Mouse (Mus musculus): Measurements from ENCODE around the gene March2. TPM values are rescaled to one million over a fixed set of nuclear protein-coding genes. Genes with fewer than 3 reads are reported as not detected.
"Not testable (repeated sequence)": the region's sequence is repeated elsewhere in the genome, so short reads cannot be mapped to it uniquely, and the experiment has no call there.

Gene March2
- 100 to 1,000 TPM; 143 to 160 TPM for total RNA-seq (2021)

DNA sequence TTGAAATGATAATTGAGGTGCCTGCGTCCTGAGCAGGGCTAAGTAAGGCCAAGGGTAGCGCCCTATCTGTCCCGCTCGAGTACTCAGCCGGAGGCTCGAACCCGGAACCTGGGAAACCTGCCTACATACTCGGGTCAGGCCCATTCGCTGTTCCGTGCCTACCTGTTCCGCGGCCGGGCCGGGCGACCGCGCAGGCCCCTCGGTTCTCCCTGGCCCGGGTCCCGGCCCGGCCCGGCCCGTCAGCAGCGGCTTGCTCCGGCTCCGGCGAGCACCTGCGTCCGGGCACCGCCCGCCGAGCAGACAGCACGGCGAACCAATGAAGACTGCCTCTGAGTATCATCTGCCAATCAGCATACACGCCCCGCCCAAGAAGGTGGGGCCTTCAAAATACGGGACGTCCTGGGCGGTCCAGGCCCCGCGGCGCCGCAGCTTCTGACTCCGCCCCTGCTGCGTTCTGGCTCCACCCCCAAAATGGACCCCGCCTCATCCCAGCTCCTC, at the start of gene March2:
Gene March2 (minus strand): TSS at position 287 of the 498 bp plus-strand sequence.
- DNase-seq (ENCODE audit: low spot score), result peak; percentile 96
- intact Hi-C loops (cut with DNase I), result loop anchor here (2.0 kb wide), 1 partner anchor 34 kb away; no protein-coding TSS in a partner anchor

DNA sequence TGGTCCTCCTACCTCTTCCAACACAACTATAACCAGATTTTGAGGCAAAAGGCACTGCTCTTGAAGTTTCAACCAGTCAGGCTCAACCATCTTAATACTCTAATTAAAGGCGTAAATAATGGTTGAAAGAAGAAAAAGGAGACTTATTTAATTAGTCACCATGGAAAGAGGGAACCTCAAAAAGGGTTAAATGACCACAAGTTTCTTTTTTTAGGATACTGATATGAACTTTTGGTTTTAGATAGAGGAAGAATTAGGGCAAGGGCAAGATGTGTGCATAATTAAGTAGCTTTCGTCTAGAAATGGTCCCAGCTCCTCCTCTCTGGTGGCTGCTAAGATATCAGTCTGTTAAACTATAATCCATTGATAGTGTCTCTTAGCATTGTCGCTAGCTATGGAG, 47.9 kb upstream of the March2 start:
- no peak for DNase-seq (ENCODE audit: low spot score)
- intact Hi-C loops (cut with DNase I), result no loop called here

DNA sequence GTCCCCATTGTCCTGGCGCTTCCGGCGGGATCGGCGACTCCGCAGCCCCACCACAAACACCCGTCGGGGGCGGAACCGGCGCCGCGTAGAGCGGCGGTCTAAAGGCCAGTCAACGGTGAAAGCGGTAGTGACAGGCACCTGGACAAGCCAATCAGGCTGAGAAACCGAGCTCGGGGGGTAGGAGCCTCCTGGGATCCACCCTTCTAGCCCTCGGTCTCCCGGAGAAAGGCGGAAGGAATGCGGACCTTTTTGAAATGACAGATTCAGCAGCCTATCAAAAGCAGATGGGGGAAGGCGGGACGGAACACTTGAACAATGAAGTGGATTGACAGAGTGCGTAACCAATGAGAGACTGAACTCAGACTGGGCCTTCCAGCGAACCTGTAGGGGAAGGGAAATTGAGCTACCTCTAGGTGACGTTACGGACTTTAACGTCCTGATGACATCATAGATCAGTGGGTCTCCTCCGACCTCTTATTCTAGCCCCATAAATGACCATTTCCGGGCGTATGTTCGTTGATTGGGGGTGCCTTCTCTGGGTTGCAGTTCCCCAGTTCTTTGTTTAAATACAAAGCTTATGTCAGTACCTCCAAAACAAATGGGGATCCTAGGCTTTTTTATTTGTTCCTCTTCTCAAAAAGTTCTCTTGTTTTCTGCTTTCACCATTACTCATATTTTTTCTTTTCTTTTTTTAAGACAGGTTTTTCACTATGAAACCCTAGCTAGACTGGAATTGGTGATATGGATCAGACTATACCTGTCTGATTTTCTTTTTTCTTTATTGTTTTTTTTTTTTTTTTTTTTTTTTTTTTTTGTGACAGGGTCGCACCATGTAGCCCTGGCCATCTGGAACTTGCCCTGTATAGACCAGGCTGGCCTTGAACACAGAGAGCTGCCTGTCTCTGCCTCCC, 42.0 kb upstream of the March2 start, which contains the start of gene Rab11b:
Gene Rab11b (minus strand): TSS at position 276 of the 911 bp plus-strand sequence.
- peak; percentile 100 for DNase-seq (ENCODE audit: low spot score)
- intact Hi-C loops (cut with DNase I), result no loop called here

- intact Hi-C loops (cut with DNase I), result no loop called here
- DNase-seq (ENCODE audit: low spot score), result peak; percentile 87
These were observed 41.3 kb upstream of the March2 start for GRCm38 (mm10) chr17:33759767-33760254.

GRCm38 (mm10) chr17:33757231-33757630, 38.8 kb upstream of the March2 start:
- DNase-seq (ENCODE audit: low spot score), result no peak
- intact Hi-C loops (cut with DNase I), result no loop called here

GRCm38 (mm10) chr17:33756108-33756790, 37.8 kb upstream of the March2 start:
- intact Hi-C loops (cut with DNase I), result no loop called here
- peak; percentile 17 for DNase-seq (ENCODE audit: low spot score)

DNA sequence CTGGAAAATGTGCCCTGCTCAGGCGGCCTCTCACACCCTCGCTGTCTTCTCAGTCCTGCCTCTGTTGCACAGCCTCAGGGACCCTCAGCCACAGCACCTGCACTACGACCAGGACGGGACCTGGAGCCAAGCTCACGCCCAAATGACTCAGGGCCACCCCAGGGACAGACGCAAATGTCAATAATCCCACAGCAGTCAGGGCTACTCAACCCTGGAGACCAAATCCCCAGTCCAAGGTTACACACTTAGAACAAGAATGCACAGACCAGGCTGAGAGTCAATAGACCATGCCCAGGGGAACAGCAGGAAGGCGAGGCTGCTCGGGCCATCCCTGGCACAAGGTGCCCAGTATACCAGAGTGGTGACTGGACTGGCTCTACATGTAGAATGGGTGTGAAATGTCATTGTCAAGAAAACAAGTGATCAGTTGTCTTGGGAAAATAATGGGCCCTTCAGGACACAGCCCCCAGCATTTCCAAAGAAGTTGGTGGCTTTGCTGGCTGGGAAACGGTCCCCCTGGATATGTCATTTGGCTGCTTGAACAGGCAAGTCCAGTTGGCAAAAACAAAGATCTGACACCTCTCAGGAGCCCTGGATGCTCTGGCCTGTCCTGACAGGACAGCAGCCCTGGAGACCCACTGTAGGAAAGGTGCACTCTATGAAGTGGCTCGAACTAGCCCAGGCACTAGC, 37.1 kb upstream of the March2 start:
- intact Hi-C loops (cut with DNase I), result no loop called here
- no peak for DNase-seq (ENCODE audit: low spot score)

GRCm38 (mm10) chr17:33754656-33755055, 36.2 kb upstream of the March2 start:
- intact Hi-C loops (cut with DNase I), result no loop called here

GRCm38 (mm10) chr17:33752297-33752696, 33.8 kb upstream of the March2 start:
- intact Hi-C loops (cut with DNase I), result no loop called here
- no peak for DNase-seq (ENCODE audit: low spot score)

More at GRCm38 (mm10) chr17:33754656-33755055, 36.2 kb upstream of the March2 start:
- DNase-seq (ENCODE audit: low spot score), result no peak

DNA sequence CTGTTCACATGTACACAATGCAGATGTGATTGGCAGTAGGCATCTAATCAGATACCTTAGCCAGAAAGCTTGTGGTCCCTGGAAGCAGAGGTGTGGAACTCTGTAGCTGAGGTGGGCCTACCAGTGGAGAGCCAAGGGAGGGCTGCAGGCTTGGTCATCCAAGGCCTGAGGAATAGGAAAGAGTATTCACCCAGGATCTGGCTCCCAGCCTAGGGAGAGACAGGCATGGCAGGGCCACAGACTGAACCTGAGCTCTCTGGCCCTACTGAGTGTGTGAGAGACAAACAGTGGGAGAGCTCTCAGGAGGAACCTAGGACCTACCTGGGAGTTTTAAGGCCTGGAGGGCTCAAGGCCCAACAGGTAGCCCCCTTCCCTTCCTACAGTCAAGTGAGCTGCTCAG, 32.7 kb upstream of the March2 start:
- intact Hi-C loops (cut with DNase I), result no loop called here
- DNase-seq (ENCODE audit: low spot score), result no peak

- intact Hi-C loops (cut with DNase I), result no loop called here
- no peak for DNase-seq (ENCODE audit: low spot score)
These were observed 31.0 kb upstream of the March2 start for GRCm38 (mm10) chr17:33749451-33749850.

GRCm38 (mm10) chr17:33746011-33746410, 27.5 kb upstream of the March2 start:
- intact Hi-C loops (cut with DNase I), result loop anchor here (1.0 kb wide), 2 partner anchors 52 to 56 kb away; no protein-coding TSS in a partner anchor
- DNase-seq (ENCODE audit: low spot score), result peak; percentile 16

DNA sequence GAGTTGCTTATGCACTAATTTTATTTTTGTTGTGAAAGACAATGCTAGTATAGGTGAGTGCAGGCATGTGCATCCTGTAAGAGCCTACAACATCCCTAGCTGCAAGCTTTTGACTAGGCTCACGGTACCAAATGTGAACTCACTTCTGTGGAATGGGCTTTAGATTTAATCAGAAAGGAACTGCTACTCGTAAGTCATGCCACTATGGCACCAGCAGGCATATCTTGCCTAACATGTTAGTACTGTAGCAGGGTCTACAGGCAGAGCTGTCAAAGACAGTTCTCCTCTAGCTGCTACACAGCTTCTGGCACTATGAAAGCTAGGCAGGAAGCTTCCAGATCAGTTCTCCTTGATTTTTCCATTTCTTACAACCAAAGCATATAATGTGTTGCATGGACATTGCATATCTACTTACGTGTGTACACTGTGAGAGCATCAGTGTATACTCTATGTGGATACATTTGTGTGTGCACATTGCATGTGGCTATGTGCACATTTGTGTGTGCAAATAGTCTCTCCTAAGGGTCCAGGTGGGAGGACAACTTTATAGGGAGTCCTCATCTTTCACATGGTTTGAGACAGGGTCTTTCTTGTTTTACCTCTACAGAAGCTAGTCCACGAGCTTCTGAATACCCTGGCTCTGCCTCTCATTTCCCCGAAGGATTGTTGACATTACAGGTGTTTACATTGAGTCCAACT, 26.4 kb upstream of the March2 start:
- no peak for DNase-seq (ENCODE audit: low spot score)
- intact Hi-C loops (cut with DNase I), result no loop called here

GRCm38 (mm10) chr17:33742420-33742819, 23.9 kb upstream of the March2 start:
- intact Hi-C loops (cut with DNase I), result no loop called here
- no peak for DNase-seq (ENCODE audit: low spot score)

GRCm38 (mm10) chr17:33733526-33733925, 15.1 kb upstream of the March2 start:
- DNase-seq (ENCODE audit: low spot score); intact Hi-C loops (cut with DNase I): not testable (repeated sequence)

GRCm38 (mm10) chr17:33732556-33733083, 14.2 kb upstream of the March2 start:
- DNase-seq (ENCODE audit: low spot score), result not testable (repeated sequence)

GRCm38 (mm10) chr17:33729215-33729614, 10.7 kb upstream of the March2 start:
- DNase-seq (ENCODE audit: low spot score), result no peak
- intact Hi-C loops (cut with DNase I), result no loop called here

More at GRCm38 (mm10) chr17:33732556-33733083, 14.2 kb upstream of the March2 start:
- intact Hi-C loops (cut with DNase I), result not testable (repeated sequence)

DNA sequence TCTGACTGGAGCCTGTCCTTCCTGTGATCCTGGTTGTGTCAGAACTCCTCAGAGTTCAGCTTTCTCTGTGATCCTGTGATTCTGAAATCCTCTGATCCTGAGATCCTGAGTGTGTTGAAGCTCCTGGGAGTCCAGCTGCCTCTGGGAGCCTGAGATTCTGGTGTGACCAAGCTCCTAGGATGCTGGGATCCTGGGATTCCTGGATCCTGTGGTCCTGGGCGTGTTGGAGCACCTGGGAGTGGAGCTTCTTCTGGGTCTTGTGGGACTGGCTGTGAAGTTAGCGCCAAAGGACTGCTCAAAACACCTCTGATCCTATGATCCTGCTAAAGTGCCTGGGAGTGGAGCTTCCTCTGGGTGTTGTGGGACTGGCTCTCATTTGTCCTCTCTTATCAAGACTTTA, 9.9 kb upstream of the March2 start:
- intact Hi-C loops (cut with DNase I), result no loop called here
- no peak for DNase-seq (ENCODE audit: low spot score)
